8 mouse cellular contexts compared by ENCODE assay signal in genomic region chr1:89457126-89458031, GRCm38 (mm10). TPM values are rescaled to one million over a fixed set of nuclear protein-coding genes. Genes with fewer than 3 reads are reported as not detected.
A peak's percentile ranks its signal among the peaks of the same experiment; 100 is the strongest.
DNase-seq lines count a peak whose midpoint lies in the region; ATAC-seq lines count a peak whose summit lies in the region.

No protein-coding gene starts in this region.

- H3K27ac ChIP-seq in liver, embryonic 12.5 days, result no peak overlapping the region
- 0 out of 2 replicates have a peak overlapping the region, but pooled peaks have one; percentile 8 for H3K27ac ChIP-seq in embryonic facial prominence, embryonic 13.5 days
- no peak overlapping the region for H3K27ac ChIP-seq in kidney, embryonic 14.5 days (ENCODE audit: low read depth, low read length)
- no peak overlapping the region; the same call in 1 of the 2 replicates for H3K27ac ChIP-seq in neural tube, embryonic 15.5 days (replicated peaks)

- 0 out of 2 replicates have a peak overlapping the region, but pooled peaks have one; percentile 1 for H3K4me2 ChIP-seq in liver, embryonic 12.5 days
- peak overlapping the region; percentile 93 for H3K4me2 ChIP-seq in embryonic facial prominence, embryonic 13.5 days
- no peak overlapping the region for H3K4me2 ChIP-seq in kidney, embryonic 14.5 days (replicated peaks; ENCODE audit: low read depth, low read length)
- peak overlapping the region; percentile 67 for H3K4me2 ChIP-seq in neural tube, embryonic 15.5 days

- H3K27me3 ChIP-seq in liver, embryonic 12.5 days (replicated peaks), result peaks cover 48% of the 10 kb centered on the region
- no peaks in the 10 kb centered on the region for H3K27me3 ChIP-seq in embryonic facial prominence, embryonic 13.5 days
- H3K27me3 ChIP-seq in kidney, embryonic 14.5 days (ENCODE audit: control insufficient read depth, insufficient read depth, low read length), result no peaks in the 10 kb centered on the region
- H3K27me3 ChIP-seq in neural tube, embryonic 15.5 days (replicated peaks), result no peaks in the 10 kb centered on the region

- 66% methylated on average over 17 of the region's 17 CpGs for WGBS in liver, embryonic 12.5 days (ENCODE audit: insufficient replicate concordance)
- WGBS in embryonic facial prominence, embryonic 13.5 days, result 44% methylated on average over 17 of the region's 17 CpGs
- 60% methylated on average over 17 of the region's 17 CpGs for WGBS in kidney, embryonic 14.5 days
- WGBS in neural tube, embryonic 15.5 days, result 61% methylated on average over 17 of the region's 17 CpGs

- H3K9me3 ChIP-seq in liver, embryonic 12.5 days (replicated peaks), result no peaks in the 10 kb centered on the region; the same call in 1 of the 2 replicates
- 0 out of 2 replicates have a peak, but pooled peaks cover 3% of the 10 kb centered on the region for H3K9me3 ChIP-seq in embryonic facial prominence, embryonic 13.5 days
- no peaks in the 10 kb centered on the region for H3K9me3 ChIP-seq in kidney, embryonic 14.5 days (ENCODE audit: control insufficient read depth, low read length)
- H3K9me3 ChIP-seq in neural tube, embryonic 15.5 days (replicated peaks), result 0 out of 2 replicates have a peak, but pooled peaks cover 4% of the 10 kb centered on the region

- H3K36me3 ChIP-seq in liver, embryonic 12.5 days, result no peaks in the 10 kb centered on the region
- no peaks in the 10 kb centered on the region for H3K36me3 ChIP-seq in embryonic facial prominence, embryonic 13.5 days
- no peaks in the 10 kb centered on the region for H3K36me3 ChIP-seq in kidney, embryonic 14.5 days (ENCODE audit: control insufficient read depth, insufficient read depth, low read length)
- 0 out of 2 replicates have a peak, but pooled peaks cover 4% of the 10 kb centered on the region for H3K36me3 ChIP-seq in neural tube, embryonic 15.5 days

- no peak overlapping the region for H3K4me3 ChIP-seq in liver, embryonic 12.5 days
- H3K4me3 ChIP-seq in embryonic facial prominence, embryonic 13.5 days, result peak overlapping the region; percentile 83
- 0 out of 2 replicates have a peak overlapping the region, but pooled peaks have one; percentile 83 for H3K4me3 ChIP-seq in kidney, embryonic 14.5 days (ENCODE audit: low read length)
- peak overlapping the region; percentile 66 for H3K4me3 ChIP-seq in neural tube, embryonic 15.5 days (replicated peaks)

- DNase-seq in liver, result no peak
- DNase-seq in lung, postnatal 10 days, result no peak
- DNase-seq in urinary bladder, postnatal 25 days (ENCODE audit: low spot score), result no peak

- ATAC-seq in liver, embryonic 12.5 days, result no peak
- ATAC-seq in embryonic facial prominence, embryonic 13.5 days (ENCODE audit: insufficient number of reproducible peaks, insufficient read depth, low FRiP score, low TSS enrichment, low read depth), result no peak
- ATAC-seq in kidney, embryonic 14.5 days (ENCODE audit: low FRiP score, low TSS enrichment), result no peak
- no peak for ATAC-seq in neural tube, embryonic 15.5 days (ENCODE audit: low FRiP score)
- no peak for ATAC-seq in frontal cortex, adult (ENCODE audit: low TSS enrichment)

- H3K9ac ChIP-seq in liver, embryonic 12.5 days, result no peak overlapping the region
- H3K9ac ChIP-seq in embryonic facial prominence, embryonic 13.5 days, result peak overlapping the region; percentile 88; the same call in 1 of the 2 replicates
- H3K9ac ChIP-seq in kidney, embryonic 14.5 days (ENCODE audit: low read depth, low read length), result no peak overlapping the region
- 0 out of 2 replicates have a peak overlapping the region, but pooled peaks have one; percentile 85 for H3K9ac ChIP-seq in neural tube, embryonic 15.5 days (replicated peaks)

- H3K4me1 ChIP-seq in liver, embryonic 12.5 days, result peaks cover 19% of the 10 kb centered on the region
- H3K4me1 ChIP-seq in embryonic facial prominence, embryonic 13.5 days, result peaks cover 45% of the 10 kb centered on the region
- H3K4me1 ChIP-seq in kidney, embryonic 14.5 days (ENCODE audit: control insufficient read depth, insufficient read depth, low read length), result peaks cover 15% of the 10 kb centered on the region; the same call in 1 of the 2 replicates
- peaks cover 42% of the 10 kb centered on the region for H3K4me1 ChIP-seq in neural tube, embryonic 15.5 days

RNA-seq across cellular contexts. Expression of gene Agap1, which starts 2.8 kb away (rescaled TPM):
- polyA plus RNA-seq in liver, embryonic 12.5 days (2016; fragmentation: Nextera tagmentation; extraction: Ambion mirVana), result 4.1 and 4.6 TPM in 2 replicates
- polyA plus RNA-seq in embryonic facial prominence, embryonic 13.5 days (2015; fragmentation: Nextera tagmentation; extraction: Ambion mirVana), result 12.2 and 14.4 TPM in 2 replicates
- polyA plus RNA-seq in kidney, embryonic 14.5 days (2014; fragmentation: Nextera tagmentation; extraction: Ambion mirVana), result 12.1 and 19.3 TPM in 2 replicates
- polyA plus RNA-seq in neural tube, embryonic 15.5 days (2015; fragmentation: Nextera tagmentation; extraction: Ambion mirVana), result 35.1 and 42.6 TPM in 2 replicates

Comparison
In these comparisons a context has a peak if more than half of its experiments do, and no peak if none do; other contexts are left out.
1. H3K9ac ChIP-seq: peak in embryonic facial prominence, embryonic 13.5 days (single experiment) and neural tube, embryonic 15.5 days (single experiment); none in liver, embryonic 12.5 days (single experiment) and kidney, embryonic 14.5 days (single experiment).